Mouse (Mus musculus) adrenal gland, postnatal 36 days (tissue): Measurements from ENCODE around the gene Bola2. TPM values are rescaled to one million over a fixed set of nuclear protein-coding genes. Genes with fewer than 3 reads are reported as not detected.

Source experiments
- total RNA-seq, 2 experiments: library from RNA; stranded (reverse); gene quantifications; 2 replicates each; pipeline ENCODE4 v1.2.3; 2021

Bola2 gene
- total RNA-seq, 2 experiments from 2014 or later = 94.8 to 98.1 TPM

Other genes with a start within 250 kb of the Bola2 start
- under 1 TPM in 1 of 2 experiments, not detected in 1; 0.33 TPM for gene Atp2a1, start 232.3 kb upstream of the Bola2 start, total RNA-seq
- 10 to 100 TPM; 55.3 to 59.5 TPM for gene Sh2b1, start 220.0 kb upstream of the Bola2 start, total RNA-seq
- 100 to 1,000 TPM; 219 to 221 TPM for gene Tufm, start 208.0 kb upstream of the Bola2 start, total RNA-seq
- 100 to 1,000 TPM in 1 of 2 experiments, 10 to 100 TPM in 1; 82.9 to 112 TPM for gene Atxn2l, start 192.0 kb upstream of the Bola2 start, total RNA-seq
- gene Eif3c, start 129.0 kb upstream of the Bola2 start, total RNA-seq = 100 to 1,000 TPM; 243 to 301 TPM
- gene Apobr, start 110.5 kb upstream of the Bola2 start, total RNA-seq = 1 to 10 TPM; 1.5 TPM
- 10 to 100 TPM; 34.8 to 40.0 TPM for gene Cln3, start 109.6 kb upstream of the Bola2 start, total RNA-seq
- gene Il27, start 100.5 kb upstream of the Bola2 start, total RNA-seq = not detected
- gene Nupr1, start 64.5 kb upstream of the Bola2 start, total RNA-seq = 10 to 100 TPM; 20.8 to 27.0 TPM
- gene Sgf29, start 46.1 kb upstream of the Bola2 start, total RNA-seq = 10 to 100 TPM; 39.0 to 41.7 TPM
- gene Sult1a1, start 19.0 kb upstream of the Bola2 start, total RNA-seq = 10 to 100 TPM; 34.1 to 52.7 TPM
- 10 to 100 TPM in 1 of 2 experiments, 1 to 10 TPM in 1; 8.7 to 14.8 TPM for gene Slx1b, start 383 bp downstream of the Bola2 start, total RNA-seq
- gene Coro1a, start 12.4 kb downstream of the Bola2 start, total RNA-seq = 10 to 100 TPM; 10.1 to 11.6 TPM
- gene Mapk3, start 64.2 kb downstream of the Bola2 start, total RNA-seq = 100 to 1,000 TPM; 129 to 150 TPM
- 1 to 10 TPM; 1.3 to 4.7 TPM for gene Gdpd3, start 70.9 kb downstream of the Bola2 start, total RNA-seq
- gene Ypel3, start 81.6 kb downstream of the Bola2 start, total RNA-seq = 100 to 1,000 TPM in 1 of 2 experiments, 10 to 100 TPM in 1; 88.9 to 157 TPM
- gene Tbx6, start 86.1 kb downstream of the Bola2 start, total RNA-seq = under 1 TPM; 0.46 to 0.70 TPM
- 10 to 100 TPM; 81.0 to 86.5 TPM for gene Ppp4c, start 97.1 kb downstream of the Bola2 start, total RNA-seq
- gene Fam57b, start 102.3 kb downstream of the Bola2 start, total RNA-seq = 10 to 100 TPM; 15.3 to 21.2 TPM
- not detected for gene 4930451I11Rik, start 136.2 kb downstream of the Bola2 start, total RNA-seq
- gene Doc2a, start 152.0 kb downstream of the Bola2 start, total RNA-seq = under 1 TPM; 0.43 to 0.50 TPM
- gene Hirip3, start 166.6 kb downstream of the Bola2 start, total RNA-seq = 10 to 100 TPM; 14.5 to 16.0 TPM
- gene Ino80e, start 167.0 kb downstream of the Bola2 start, total RNA-seq = 10 to 100 TPM; 39.7 to 45.0 TPM
- 10 to 100 TPM; 54.9 to 81.3 TPM for gene Taok2, start 189.3 kb downstream of the Bola2 start, total RNA-seq
- gene Tmem219, start 227.5 kb downstream of the Bola2 start, total RNA-seq = 10 to 100 TPM; 27.3 to 32.4 TPM
- gene Kctd13, start 233.5 kb downstream of the Bola2 start, total RNA-seq = 10 to 100 TPM; 23.7 to 31.9 TPM